Comparison of ENCODE assay signal across 14 mouse cellular contexts in genomic region chr1:189405221-189405620, GRCm38 (mm10). TPM values are rescaled to one million over a fixed set of nuclear protein-coding genes. Genes with fewer than 3 reads are reported as not detected.
A peak's percentile ranks its signal among the peaks of the same experiment; 100 is the strongest.
DNase-seq lines count a peak whose midpoint lies in the region; TF ChIP-seq lines count a peak whose summit lies in the region.
"Had no signal": no experiment of that assay in that cellular context is flagged by ENCODE, and none has a peak within 500 bp of the region (broad histone marks: within the 10 kb centered on the region; RNA-seq: fewer than 3 reads in every experiment).

No protein-coding gene starts in this region.

- peak; percentile 95 for DNase-seq in heart, adult 11 months
- DNase-seq in heart, embryonic 10.5 days (ENCODE audit: low spot score), result no peak
- peak; percentile 26 for DNase-seq in brain, embryonic 14.5 days (ENCODE audit: low read depth)
- peak; percentile 4 for DNase-seq in heart, postnatal 25 days (ENCODE audit: low spot score)
- DNase-seq in lung, postnatal 36 days, result peak; percentile 84
- no peak for DNase-seq in layer of hippocampus, adult 18-20 months (ENCODE audit: low spot score in 2 of 2)
- no peak for DNase-seq in natural killer cell, adult 2 months (ENCODE audit: low spot score in 2 of 2)
- DNase-seq: kidney, adult 11 months; thymus, postnatal 25 days had no signal

- H3K4me1 ChIP-seq in heart, embryonic 10.5 days, result no peaks in the 10 kb centered on the region

- no peaks in the 10 kb centered on the region for H3K36me3 ChIP-seq in heart, embryonic 10.5 days
- H3K36me3 ChIP-seq: midbrain, embryonic 10.5 days had no signal

- no peak for TF ChIP-seq CTCF in brain, embryonic 14.5 days (IDR thresholded peaks at IDR 0.05; ENCODE audit: borderline replicate concordance, extremely low read depth, insufficient read depth, insufficient read length)

- no peak for TF ChIP-seq POLR2A in brain, embryonic 14.5 days (IDR thresholded peaks at IDR 0.05; ENCODE audit: borderline replicate concordance, extremely low read depth, insufficient read depth, insufficient read length, poor library complexity, severe bottlenecking)

- intact Hi-C loops in heart, postnatal 25 days (cut with DNase I), result no loop called here

- WGBS in heart, embryonic 10.5 days, result 74% methylated on average over 10 of the region's 10 CpGs

- H3K27ac ChIP-seq in heart, embryonic 10.5 days, result no peak overlapping the region
- H3K27ac ChIP-seq: left cerebral cortex, adult 2 months; midbrain, embryonic 10.5 days had no signal

- H3K4me3 ChIP-seq in heart, embryonic 10.5 days, result no peak overlapping the region
- H3K4me3 ChIP-seq: erythroblast, embryonic 14.5 days; left cerebral cortex, adult 2 months; midbrain, embryonic 10.5 days had no signal

- no peaks in the 10 kb centered on the region for H3K27me3 ChIP-seq in heart, embryonic 10.5 days (ENCODE audit: insufficient read depth, poor library complexity, severe bottlenecking)
- H3K27me3 ChIP-seq: CH12.LX had no signal

- H3K9me3 ChIP-seq in heart, embryonic 10.5 days, result no peaks in the 10 kb centered on the region
- H3K9me3 ChIP-seq: midbrain, embryonic 10.5 days had no signal

RNA-seq across cellular contexts. Expression of gene Kcnk2, which starts 3.1 kb away (rescaled TPM):
- polyA plus RNA-seq in heart, embryonic 10.5 days (2016; fragmentation: Nextera tagmentation; extraction: Ambion mirVana), result 0.39 and 1.2 TPM in 2 replicates
- polyA plus RNA-seq in brain, embryonic 14.5 days (2012; rRNA removed), result 22.0 and 27.3 TPM in 2 replicates
- total RNA-seq in heart, postnatal 25 days (2021), result 1 to 10 TPM; 1.6 to 2.1 TPM
- total RNA-seq in layer of hippocampus, adult 18-20 months (2021), result 10 to 100 TPM; 37.8 to 43.4 TPM
- total RNA-seq: CH12.LX; hematopoietic stem cell, adult 5-6 weeks had no signal
- polyA plus RNA-seq: erythroblast, embryonic 14.5 days had no signal

Comparison
In these comparisons a context has a peak if more than half of its experiments do, and no peak if none do; other contexts are left out.
1. DNase-seq: peak in heart, adult 11 months (single experiment), brain, embryonic 14.5 days (single experiment), heart, postnatal 25 days (single experiment) and lung, postnatal 36 days (single experiment); none in heart, embryonic 10.5 days (single experiment), layer of hippocampus, adult 18-20 months (0 of 2) and natural killer cell, adult 2 months (0 of 2).
2. RNA of gene Kcnk2, which starts 3.1 kb away (total RNA-seq): 37.8 to 43.4 TPM in layer of hippocampus, adult 18-20 months; 1.6 to 2.1 TPM in heart, postnatal 25 days; every median in the first group is over 10 times any median in the second.